In the genomic region with DNA sequence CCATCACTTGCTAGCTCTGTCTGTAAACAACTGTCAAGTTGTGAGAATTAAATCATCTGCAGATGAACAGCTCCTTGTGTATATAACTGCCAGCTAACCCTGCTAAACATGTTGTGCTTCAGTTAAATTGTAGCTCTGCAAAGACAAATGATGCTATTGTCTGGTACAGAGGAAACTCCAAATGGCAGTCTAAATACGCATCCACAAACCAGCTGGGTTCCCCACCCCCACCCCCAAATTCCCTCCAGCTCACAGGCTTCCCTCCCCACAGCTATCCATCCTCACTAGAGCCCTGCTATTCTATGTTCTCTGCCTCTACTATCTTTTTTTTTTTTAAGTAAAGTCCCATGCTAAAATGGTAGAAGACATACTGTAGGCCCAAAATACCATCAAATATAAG, we compare ENCODE assay signal across 30 mouse cellular contexts. TPM values are rescaled to one million over a fixed set of nuclear protein-coding genes. Genes with fewer than 3 reads are reported as not detected.
"Had no signal": no experiment of that assay in that cellular context is flagged by ENCODE, and none has a peak within 500 bp of the region (broad histone marks: within the 10 kb centered on the region; RNA-seq: fewer than 3 reads in every experiment).

No protein-coding gene starts in this region.

- H3K9ac ChIP-seq: heart, embryonic 12.5 days; hindbrain, embryonic 12.5 days; hindbrain, embryonic 14.5 days; intestine, embryonic 15.5 days; limb, embryonic 12.5 days; liver, embryonic 13.5 days; liver, embryonic 15.5 days had no signal

- H3K4me1 ChIP-seq: heart, embryonic 10.5 days; heart, embryonic 12.5 days; hindbrain, embryonic 10.5 days; hindbrain, embryonic 12.5 days; intestine, embryonic 15.5 days; limb, embryonic 10.5 days; liver, embryonic 15.5 days had no signal

- H3K4me2 ChIP-seq: heart, embryonic 12.5 days; hindbrain, embryonic 12.5 days; hindbrain, embryonic 14.5 days; intestine, embryonic 15.5 days; limb, embryonic 12.5 days; liver, embryonic 11.5 days; liver, embryonic 13.5 days; liver, embryonic 15.5 days had no signal

- H3K27ac ChIP-seq: gastrocnemius, adult 2 months; heart, embryonic 10.5 days; hindbrain, embryonic 10.5 days; hindbrain, embryonic 12.5 days; hindbrain, embryonic 14.5 days; intestine, embryonic 15.5 days; left cerebral cortex, adult 2 months; limb, embryonic 10.5 days; limb, embryonic 12.5 days; liver, embryonic 13.5 days; liver, embryonic 15.5 days had no signal

- H3K27me3 ChIP-seq: heart, embryonic 12.5 days; hindbrain, embryonic 12.5 days; intestine, embryonic 15.5 days; limb, embryonic 12.5 days; liver, embryonic 13.5 days; liver, embryonic 15.5 days had no signal

- H3K9me3 ChIP-seq: heart, embryonic 10.5 days; heart, embryonic 12.5 days; hindbrain, embryonic 10.5 days; hindbrain, embryonic 12.5 days; intestine, embryonic 15.5 days; limb, embryonic 10.5 days; limb, embryonic 12.5 days; liver, embryonic 13.5 days; liver, embryonic 15.5 days had no signal

- H3K4me3 ChIP-seq: gastrocnemius, adult 2 months; heart, embryonic 10.5 days; heart, embryonic 12.5 days; hindbrain, embryonic 10.5 days; hindbrain, embryonic 12.5 days; intestine, embryonic 15.5 days; left cerebral cortex, adult 2 months; limb, embryonic 10.5 days; limb, embryonic 12.5 days; liver, embryonic 13.5 days; liver, embryonic 15.5 days had no signal

- DNase-seq: gastrocnemius, adult 2 months; gastrocnemius, postnatal 10 days; gastrocnemius, postnatal 25 days; heart, adult 18-20 months; heart, postnatal 10 days; heart, postnatal 4 days; kidney, adult 18-20 months; kidney, adult 8-10 months; kidney, postnatal 10 days; kidney, postnatal 25 days; kidney, postnatal 4 days; liver; liver, embryonic 13.5 days had no signal

- H3K36me3 ChIP-seq: heart, embryonic 10.5 days; heart, embryonic 12.5 days; hindbrain, embryonic 10.5 days; hindbrain, embryonic 12.5 days; intestine, embryonic 15.5 days; limb, embryonic 10.5 days; liver, embryonic 13.5 days; liver, embryonic 15.5 days had no signal

- ATAC-seq: hindbrain, embryonic 16.5 days; inflammation-experienced regulatory T-cells, adult 6 months; intestine, embryonic 15.5 days; intestine, postnatal 0 days had no signal

RNA-seq across cellular contexts. Expression of a gene that starts 13.1 kb away (rescaled TPM):
- total RNA-seq: gastrocnemius, adult 2 months; gastrocnemius, postnatal 25 days; granulocyte monocyte progenitor cell, adult 5-6 weeks; heart, adult 18-20 months; heart, adult 8-10 months; heart, postnatal 25 days had no signal

RNA-seq across cellular contexts. Expression of a gene that starts 32.3 kb away (rescaled TPM):
- polyA plus RNA-seq: inflammation-experienced regulatory T-cells, adult 6 months had no signal
